Mouse (Mus musculus): Measurements from ENCODE around the gene Ccdc40.

The Ccdc40 gene

DNA sequence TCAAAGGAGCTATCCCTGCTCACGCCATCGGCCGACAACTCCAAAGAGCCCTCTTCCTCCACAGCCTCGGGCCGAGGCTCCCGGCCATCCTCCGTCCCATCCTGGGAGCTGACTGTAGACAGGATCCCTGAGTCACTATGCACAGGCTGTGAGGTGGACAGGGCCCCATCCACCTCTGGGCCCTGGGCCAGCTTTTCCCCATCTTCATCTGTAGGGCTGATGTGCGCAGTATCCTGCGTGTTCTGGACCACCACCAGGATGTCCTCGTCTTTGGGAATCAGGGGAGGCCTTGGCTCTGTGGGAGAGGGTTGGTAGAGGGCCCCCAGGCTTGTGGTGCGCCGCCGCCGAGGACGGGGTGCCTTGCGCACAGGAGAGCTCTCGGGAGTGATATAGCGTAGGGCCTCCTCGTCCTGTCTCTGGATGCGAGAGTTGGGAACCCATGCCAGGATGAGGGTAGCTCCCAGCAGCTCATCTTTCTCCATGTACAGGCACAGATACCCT lies 19.5 kb upstream of the Ccdc40 start:
- DNase-seq (ENCODE audit: low spot score) = no peak

GRCm38 (mm10) chr11:119209371-119210025 lies 18.9 kb upstream of the Ccdc40 start:
- DNase-seq (ENCODE audit: low spot score) = peak; percentile 94

- DNase-seq (ENCODE audit: low spot score) = peak; percentile 84
Observed at GRCm38 (mm10) chr11:119210321-119211100, 17.9 kb upstream of the Ccdc40 start.

GRCm38 (mm10) chr11:119211604-119212309 lies 16.6 kb upstream of the Ccdc40 start:
- no peak for DNase-seq (ENCODE audit: low spot score)

GRCm38 (mm10) chr11:119213166-119213885 lies 15.0 kb upstream of the Ccdc40 start:
- no peak for DNase-seq (ENCODE audit: low spot score)

DNA sequence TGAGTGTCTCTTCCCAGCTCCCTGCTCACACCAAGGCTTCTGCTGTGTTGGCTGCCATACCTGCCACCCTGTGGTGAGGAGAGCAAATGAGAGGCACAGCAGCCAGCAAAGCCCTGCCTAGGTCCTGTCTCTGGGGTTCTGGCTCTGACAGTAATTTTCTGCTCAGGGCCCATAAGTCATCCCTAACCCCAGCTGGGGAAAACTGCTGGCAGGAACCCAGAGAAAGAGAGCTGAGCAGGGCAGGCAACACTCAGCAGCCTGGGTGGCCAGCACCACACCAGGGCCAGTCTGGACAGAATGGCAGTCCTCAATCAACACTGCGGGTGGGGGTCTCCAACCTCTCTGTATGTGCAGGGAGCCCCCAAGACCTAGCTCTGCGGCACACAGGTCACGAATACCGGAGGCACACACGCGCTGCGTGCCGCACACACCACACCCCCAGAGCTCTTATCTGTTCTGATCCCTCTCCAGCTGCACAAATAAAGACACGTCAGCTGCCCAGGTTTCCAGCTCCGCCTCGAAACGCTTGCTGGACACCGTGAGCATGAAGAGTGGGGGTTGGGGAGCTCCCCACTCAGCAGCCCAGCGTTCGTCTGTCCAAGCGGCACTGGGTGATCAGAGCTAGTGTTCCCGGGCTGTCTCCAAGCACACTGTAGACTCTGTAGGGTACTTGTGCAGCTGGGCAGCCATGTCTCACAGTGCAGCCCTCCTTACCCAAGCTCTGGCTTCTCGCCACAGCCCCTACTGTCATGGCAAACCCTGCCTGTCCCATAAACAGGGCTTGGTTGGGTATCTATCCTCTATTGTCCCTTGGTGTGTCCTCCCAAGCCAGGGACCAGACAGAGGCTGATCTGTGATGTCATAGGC lies 13.1 kb upstream of the Ccdc40 start:
- DNase-seq (ENCODE audit: low spot score) = peak; percentile 94

GRCm38 (mm10) chr11:119215905-119216507 lies 12.4 kb upstream of the Ccdc40 start:
- peak; percentile 89 for DNase-seq (ENCODE audit: low spot score)

DNA sequence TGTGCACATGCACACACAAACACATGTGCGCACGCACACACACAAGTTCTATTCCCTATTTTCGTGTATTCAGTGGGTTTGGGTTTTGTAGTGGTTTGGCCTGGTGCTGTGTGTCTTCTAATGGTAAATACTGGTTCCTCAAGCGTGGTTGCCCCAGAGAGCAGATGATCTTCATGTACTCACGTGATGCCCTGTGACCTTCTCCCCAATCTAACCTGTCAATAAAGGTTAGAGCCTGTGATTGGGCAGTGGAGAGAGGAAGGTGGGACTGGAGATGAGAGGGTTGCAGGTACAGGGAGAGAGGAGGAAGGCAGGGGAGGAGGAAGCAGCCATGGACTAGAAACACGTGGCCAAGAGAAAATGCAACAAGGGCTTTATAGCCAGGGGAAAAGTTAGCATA lies 10.5 kb upstream of the Ccdc40 start:
- DNase-seq (ENCODE audit: low spot score) = no peak

DNA sequence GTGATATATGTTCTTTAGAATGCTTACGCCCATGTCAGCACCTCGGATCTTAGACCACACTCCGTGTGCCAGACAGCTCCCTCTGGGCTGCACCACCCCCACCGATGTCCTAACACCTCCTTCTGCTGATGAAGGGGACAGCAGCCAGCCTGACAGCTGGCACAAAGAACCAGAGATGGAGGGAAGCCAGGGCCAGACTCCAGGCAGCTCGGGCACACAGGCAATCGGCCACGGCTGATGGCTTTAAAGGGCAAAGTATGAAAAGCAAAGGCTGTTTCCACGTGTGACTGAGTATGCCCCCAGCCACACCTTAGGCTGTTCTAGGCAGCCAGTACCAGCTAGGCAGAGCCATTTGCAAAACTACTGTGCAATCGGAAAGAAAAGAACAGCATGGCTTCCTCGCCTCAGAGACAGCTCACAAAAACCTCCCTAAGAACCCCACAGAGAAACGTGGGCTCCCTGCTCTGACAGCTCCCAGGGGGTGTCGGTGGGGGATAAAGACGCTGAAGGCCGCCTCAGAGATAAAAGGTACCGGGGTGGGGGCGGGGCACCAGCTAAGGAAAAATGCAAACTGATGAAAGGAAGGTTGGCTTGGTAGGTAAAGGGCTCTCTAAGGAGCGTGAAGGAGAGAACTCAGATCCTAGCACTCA lies 8.4 kb upstream of the Ccdc40 start:
- DNase-seq (ENCODE audit: low spot score) = peak; percentile 89

GRCm38 (mm10) chr11:119221812-119222510 lies 6.4 kb upstream of the Ccdc40 start:
- no peak for DNase-seq (ENCODE audit: low spot score)

GRCm38 (mm10) chr11:119223124-119223890 lies 5.1 kb upstream of the Ccdc40 start:
- peak; percentile 96 for DNase-seq (ENCODE audit: low spot score)

DNA sequence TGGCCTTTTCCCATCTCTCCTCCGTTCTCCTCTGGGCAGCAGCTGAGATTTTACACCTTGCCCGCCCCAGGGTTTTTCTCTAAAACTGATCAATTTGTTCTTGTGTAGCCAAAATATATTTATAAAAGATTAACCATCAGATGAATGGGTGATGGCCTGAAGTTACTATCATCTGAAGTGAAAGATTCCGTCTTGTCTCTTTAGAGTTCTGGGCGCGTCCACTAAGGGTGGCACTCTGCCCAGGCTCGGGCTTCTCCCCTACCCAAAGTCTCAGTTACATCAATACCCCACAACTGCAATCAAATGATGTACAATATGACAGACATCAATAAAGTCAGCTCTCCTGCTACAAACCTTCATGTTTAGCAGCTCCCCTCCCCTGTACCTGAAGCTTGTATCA lies 3.4 kb upstream of the Ccdc40 start:
- DNase-seq (ENCODE audit: low spot score) = no peak

- no peak for DNase-seq (ENCODE audit: low spot score)
Observed at GRCm38 (mm10) chr11:119225634-119226033, 2.7 kb upstream of the Ccdc40 start.

GRCm38 (mm10) chr11:119227591-119227990 lies 781 bp upstream of the Ccdc40 start:
- DNase-seq (ENCODE audit: low spot score) = no peak

- DNase-seq (ENCODE audit: low spot score) = no peak
Observed at GRCm38 (mm10) chr11:119228846-119229626, 664 bp downstream of the Ccdc40 start.

DNA sequence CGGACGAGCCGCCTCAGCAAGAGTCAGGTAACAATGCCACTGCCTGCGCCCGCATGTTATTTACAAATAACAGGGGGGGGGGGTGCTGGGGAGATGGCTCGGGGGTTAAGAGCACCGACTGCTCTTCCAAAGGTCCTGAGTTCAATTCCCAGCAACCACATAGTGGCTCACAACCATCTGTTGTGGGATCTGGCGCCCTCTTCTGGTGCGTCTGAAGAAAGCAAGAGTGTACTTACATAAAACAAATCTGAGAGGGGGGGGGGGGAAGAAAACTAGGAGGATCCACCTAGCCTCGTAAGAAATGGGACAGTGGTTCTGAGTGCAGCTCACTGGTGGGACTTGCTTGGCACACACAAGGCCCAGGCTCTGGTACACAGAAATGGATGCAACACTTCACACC lies 6.4 kb downstream of the Ccdc40 start:
- DNase-seq (ENCODE audit: low spot score) = no peak

GRCm38 (mm10) chr11:119235596-119235995 lies 7.2 kb downstream of the Ccdc40 start:
- no peak for DNase-seq (ENCODE audit: low spot score)

DNA sequence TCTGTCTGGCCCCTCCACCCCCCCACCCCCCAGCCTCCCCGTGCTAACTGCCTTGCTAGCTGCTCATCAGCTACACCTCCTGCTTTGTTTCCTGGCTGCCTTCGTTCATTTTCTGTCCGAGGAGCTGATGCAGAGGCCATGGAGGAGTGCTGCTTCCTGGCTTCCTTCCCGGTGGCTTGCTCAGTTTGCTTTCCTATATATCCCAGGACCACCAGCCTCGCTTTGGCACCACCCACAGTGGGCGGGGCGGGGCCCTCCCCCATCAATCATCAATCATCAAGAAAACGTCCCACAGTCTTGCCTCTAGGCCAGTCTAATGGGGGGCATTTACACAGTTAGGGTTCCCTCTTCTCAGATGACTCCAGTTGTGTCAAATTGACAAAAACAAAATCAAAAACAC lies 8.0 kb downstream of the Ccdc40 start:
- DNase-seq (ENCODE audit: low spot score) = no peak

Data from adipocyte (in vitro differentiated cells).